Comparison of ENCODE assay signal across 8 mouse cellular contexts in the genomic region with DNA sequence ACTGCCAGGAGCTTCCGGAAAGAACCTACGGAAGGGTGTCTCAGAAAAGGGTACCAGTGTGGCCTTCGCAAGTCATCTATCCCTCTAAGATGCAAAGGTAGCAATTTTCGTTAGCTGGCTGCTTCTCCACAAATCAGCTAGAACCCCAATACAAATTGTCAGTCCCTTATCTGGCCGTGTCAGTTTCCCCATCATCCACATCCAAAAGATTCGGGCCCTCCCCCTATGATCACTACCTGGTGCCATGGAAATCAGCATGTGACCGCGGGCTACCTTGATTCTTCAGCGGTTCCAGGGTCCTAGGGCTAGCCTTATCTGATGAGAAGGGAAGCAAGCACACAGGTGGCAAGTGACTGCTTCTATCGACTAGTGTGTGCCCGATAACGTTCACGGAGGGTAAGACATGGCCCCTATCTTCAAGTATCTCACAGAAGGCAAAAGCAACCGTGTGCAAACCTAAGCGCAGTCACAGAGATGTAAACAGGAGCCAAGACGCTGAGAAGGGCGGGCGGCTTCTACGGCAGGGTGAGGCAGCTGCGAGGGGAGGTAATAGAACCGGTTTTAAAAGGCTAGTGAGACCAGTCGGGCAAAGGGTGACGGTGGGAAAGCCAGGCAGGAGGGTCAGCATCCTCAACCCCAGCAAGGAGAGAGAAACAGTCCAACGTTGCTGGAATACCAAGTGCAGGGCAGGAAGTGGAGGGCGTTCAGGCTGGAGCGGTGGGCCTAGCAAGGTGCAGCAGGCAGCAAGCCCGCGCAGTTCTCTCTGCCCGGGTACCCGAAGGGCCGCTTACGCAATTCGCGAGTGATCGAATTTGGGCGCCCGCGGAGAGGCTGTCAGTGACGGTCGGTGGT. TPM values are rescaled to one million over a fixed set of nuclear protein-coding genes. Genes with fewer than 3 reads are reported as not detected.
DNase-seq lines count a peak whose midpoint lies in the region; ATAC-seq and TF ChIP-seq lines count a peak whose summit lies in the region.

No protein-coding gene starts in this region.

- intact Hi-C loops in gastrocnemius, postnatal 36 days (cut with DNase I), result no loop called here

- whole genome bisulfite sequencing in lung, embryonic 14.5 days, result 11% methylated on average over 39 of the region's 40 CpGs
- WGBS in neural tube, embryonic 14.5 days, result 10% methylated on average over 40 of the region's 40 CpGs

- peak overlapping the region; percentile 61 for H3K9ac ChIP-seq in lung, embryonic 14.5 days
- peak overlapping the region; percentile 68 for H3K9ac ChIP-seq in neural tube, embryonic 14.5 days (replicated peaks; ENCODE audit: low read depth, low read length)

- H3K27ac ChIP-seq in lung, embryonic 14.5 days (ENCODE audit: low read depth), result no peak overlapping the region
- no peak overlapping the region for H3K27ac ChIP-seq in neural tube, embryonic 14.5 days (ENCODE audit: low read depth, low read length)

- H3K4me3 ChIP-seq in lung, embryonic 14.5 days (ENCODE audit: low read depth, low read length), result peak overlapping the region; percentile 82
- H3K4me3 ChIP-seq in neural tube, embryonic 14.5 days (ENCODE audit: low read depth, low read length), result peak overlapping the region; percentile 84

- no peak for TF ChIP-seq CTCF in lung, embryonic 14.5 days (IDR thresholded peaks at IDR 0.05; ENCODE audit: low read depth)

- peak; percentile 83 for DNase-seq in A20 (ENCODE audit: low read depth, low spot score)
- DNase-seq in ES-CJ7 (ENCODE audit: low read depth, low spot score), result peak; percentile 23
- DNase-seq in cerebellum, postnatal 10 days, result peak; percentile 56 to 63
- peak; percentile 57 for DNase-seq in frontal cortex, postnatal 36 days (ENCODE audit: low spot score in 2 of 2)
- peak; percentile 25 for DNase-seq in kidney, postnatal 14 days
- DNase-seq in lung, embryonic 14.5 days, result peak; percentile 59
- no peak for DNase-seq in gastrocnemius, postnatal 36 days

- no peaks in the 10 kb centered on the region for H3K9me3 ChIP-seq in lung, embryonic 14.5 days (ENCODE audit: low read depth, low read length)
- no peaks in the 10 kb centered on the region for H3K9me3 ChIP-seq in neural tube, embryonic 14.5 days (ENCODE audit: control insufficient read depth, low read length)

- no peaks in the 10 kb centered on the region for H3K36me3 ChIP-seq in lung, embryonic 14.5 days (ENCODE audit: insufficient read depth)
- H3K36me3 ChIP-seq in neural tube, embryonic 14.5 days (ENCODE audit: control insufficient read depth, insufficient read depth, low read length), result no peaks in the 10 kb centered on the region

- H3K4me1 ChIP-seq in lung, embryonic 14.5 days (ENCODE audit: insufficient read depth), result 0 out of 2 replicates have a peak, but pooled peaks cover 4% of the 10 kb centered on the region
- peaks cover 4% of the 10 kb centered on the region for H3K4me1 ChIP-seq in neural tube, embryonic 14.5 days (ENCODE audit: control insufficient read depth, insufficient read depth, low read length)

- H3K27me3 ChIP-seq in lung, embryonic 14.5 days (ENCODE audit: insufficient read depth, low read length), result peaks cover 18% of the 10 kb centered on the region
- H3K27me3 ChIP-seq in neural tube, embryonic 14.5 days (ENCODE audit: control insufficient read depth, insufficient read depth, low read length), result peaks cover 21% of the 10 kb centered on the region

- H3K4me2 ChIP-seq in lung, embryonic 14.5 days, result peak overlapping the region; percentile 100
- H3K4me2 ChIP-seq in neural tube, embryonic 14.5 days (ENCODE audit: low read depth, low read length), result peak overlapping the region; percentile 98

- ATAC-seq in lung, embryonic 14.5 days (ENCODE audit: insufficient read depth), result peak; percentile 48
- ATAC-seq in neural tube, embryonic 14.5 days (ENCODE audit: low read depth), result peak; percentile 47; the same call in 1 of the 2 replicates

RNA-seq across cellular contexts. Expression of gene N4bp2l1, which starts 3.9 kb away (rescaled TPM):
- 4.5 TPM in 2 replicates for polyA plus RNA-seq in lung, embryonic 14.5 days (2014; fragmentation: Nextera tagmentation; extraction: Ambion mirVana)
- 14.5 and 19.8 TPM in 2 replicates for polyA plus RNA-seq in neural tube, embryonic 14.5 days (2014; fragmentation: Nextera tagmentation; extraction: Ambion mirVana)
- 1 to 10 TPM; 3.1 to 3.2 TPM for total RNA-seq in gastrocnemius, postnatal 36 days (2021)

Comparison
In these comparisons a context has a peak if more than half of its experiments do, and no peak if none do; other contexts are left out.
1. DNase-seq: peak in A20 (single experiment), ES-CJ7 (single experiment), cerebellum, postnatal 10 days (2 of 2), frontal cortex, postnatal 36 days (2 of 2), kidney, postnatal 14 days (single experiment) and lung, embryonic 14.5 days (single experiment); none in gastrocnemius, postnatal 36 days (0 of 2).